Mouse (Mus musculus): ENCODE results near the gene Duoxa2.

Duoxa2 gene

GRCm38 (mm10) chr2:122351931-122352329, 53.2 kb downstream of the Duoxa2 start:
- DNase-seq (ENCODE audit: extremely low read depth, low read depth) = no peak
